Mouse (Mus musculus) liver, postnatal 0 days (tissue): ENCODE measurements at regions not wholly inside any gene's neighbourhood (a gene's known extent, or its start where the extent isn't known, plus 50 kb on each side); places are given as distances from the start of the nearest gene placed in this dataset.

Source experiments
- ATAC-seq: fragments of 200-750 bp; cut with Nextera tagmentation; 2 replicates; pipeline ENCODE4 v1.8.0; 2017; ENCODE audit warnings: mild to moderate bottlenecking, moderate library complexity
- DNase-seq: peaks from one replicate; pipeline ENCODE4 v3.0.0-alpha.2; 2016
- H3K27ac ChIP-seq: fragments of 300-500 bp; sonication (generic); 2 replicates; pipeline ENCODE4 v1.5.1; 2014; ENCODE audit warnings: antibody characterized with exemption, moderate library complexity, mild to moderate bottlenecking, low read depth
- H3K27me3 ChIP-seq: fragments of 300-500 bp; sonication (generic); 2 replicates; pipeline ENCODE4 v1.6.1; 2014; ENCODE audit warnings: low read length, control low read depth, mixed read lengths; ENCODE audit not compliant: insufficient read depth
- H3K36me3 ChIP-seq: fragments of 300-500 bp; sonication (generic); replicated peaks from 2 replicates; pipeline ENCODE4 v1.6.1; 2014; ENCODE audit warnings: mild to moderate bottlenecking, control low read depth, low read length, moderate library complexity, mixed read lengths; ENCODE audit not compliant: insufficient read depth
- H3K4me1 ChIP-seq: fragments of 300-500 bp; sonication (generic); 2 replicates; pipeline ENCODE4 v1.6.1; 2014; ENCODE audit warnings: antibody characterized with exemption, mild to moderate bottlenecking, control low read depth; ENCODE audit not compliant: insufficient read depth
- H3K4me2 ChIP-seq: fragments of 300-500 bp; sonication (generic); 2 replicates; pipeline ENCODE4 v1.6.1; 2014; ENCODE audit warnings: low read depth, mild to moderate bottlenecking, low read length, moderate library complexity, mixed read lengths
- H3K4me3 ChIP-seq: fragments of 300-500 bp; sonication (generic); 2 replicates; pipeline ENCODE4 v1.5.1; 2014; ENCODE audit warnings: low read depth, low read length
- H3K9ac ChIP-seq: fragments of 300-500 bp; sonication (generic); replicated peaks from 2 replicates; pipeline ENCODE4 v1.6.1; 2014; ENCODE audit warnings: mild to moderate bottlenecking, moderate library complexity
- H3K9me3 ChIP-seq: fragments of 300-500 bp; sonication (generic); 2 replicates; pipeline ENCODE4 v1.6.1; 2016; ENCODE audit warnings: mild to moderate bottlenecking, control low read depth, low read length, mixed read lengths
- CTCF ChIP-seq: sonication (generic); IDR thresholded peaks from 2 replicates; pipeline ENCODE4 v1.5.1; 2016; ENCODE audit warnings: antibody characterized with exemption, low read depth
- EP300 ChIP-seq: IDR thresholded peaks from 2 replicates; pipeline ENCODE4 v1.6.1; 2016; ENCODE audit warnings: antibody characterized with exemption, low read depth, mild to moderate bottlenecking
- WGBS: fragments of 180-500 bp; shearing (Covaris S2); extraction: QIAGEN DNeasy Blood & Tissue Kit; methylation state at CpG from one replicate; pipeline ENCODE4 v1.1.7; 2014; ENCODE audit not compliant: insufficient replicate concordance; 5-methylcytosine and 5-hydroxymethylcytosine counted together

GRCm38 (mm10) chr1:100644858-100645257 is 872.3 kb downstream of the Cntnap5b start:
- no peak overlapping the region for H3K4me2 ChIP-seq
- H3K27ac ChIP-seq, result no peak overlapping the region
- H3K36me3 ChIP-seq, result no peaks in the 10 kb centered on the region
- no peak overlapping the region for H3K4me3 ChIP-seq
- H3K9me3 ChIP-seq, result no peaks in the 10 kb centered on the region
- H3K9ac ChIP-seq, result no peak overlapping the region
- ATAC-seq (no peak), DNase-seq (no peak)
- H3K4me1 ChIP-seq, result no peaks in the 10 kb centered on the region
- H3K27me3 ChIP-seq, result no peaks in the 10 kb centered on the region
- TF ChIP-seq CTCF, result no peak
- TF ChIP-seq EP300, result no peak

GRCm38 (mm10) chr1:100660822-100661221 is 888.3 kb downstream of the Cntnap5b start:
- H3K4me3 ChIP-seq, result no peak overlapping the region
- no peak overlapping the region for H3K9ac ChIP-seq
- WGBS, result 71% methylated on average over 3 of the region's 3 CpGs
- H3K36me3 ChIP-seq, result no peaks in the 10 kb centered on the region
- H3K4me2 ChIP-seq, result no peak overlapping the region
- no peaks in the 10 kb centered on the region for H3K27me3 ChIP-seq
- no peaks in the 10 kb centered on the region for H3K9me3 ChIP-seq
- no peaks in the 10 kb centered on the region for H3K4me1 ChIP-seq
- DNase-seq (no peak), ATAC-seq (no peak)
- no peak overlapping the region for H3K27ac ChIP-seq
- TF ChIP-seq EP300 (no peak), CTCF (no peak)

GRCm38 (mm10) chr1:100706898-100707297 is 934.3 kb downstream of the Cntnap5b start:
- H3K27ac ChIP-seq, result peak overlapping the region; percentile 29; the same call in 1 of the 2 replicates
- no peak overlapping the region for H3K4me3 ChIP-seq
- no peaks in the 10 kb centered on the region for H3K36me3 ChIP-seq
- no peaks in the 10 kb centered on the region for H3K4me1 ChIP-seq
- H3K9me3 ChIP-seq, result no peaks in the 10 kb centered on the region
- TF ChIP-seq EP300 (0 out of 2 replicates have a peak, but pooled peaks have one; percentile 28), CTCF (no peak)
- H3K4me2 ChIP-seq, result no peak overlapping the region
- H3K27me3 ChIP-seq, result no peaks in the 10 kb centered on the region
- WGBS, result 57% methylated on average over 3 of the region's 3 CpGs
- peak; percentile 92 for ATAC-seq
- no peak overlapping the region for H3K9ac ChIP-seq
- DNase-seq, result no peak
